Mouse (Mus musculus): ENCODE results near the gene Bank1. TPM values are rescaled to one million over a fixed set of nuclear protein-coding genes. Genes with fewer than 3 reads are reported as not detected.

Bank1 gene
- total and polyA plus RNA-seq, 3 experiments: not detected

- H3K36me3 ChIP-seq (ENCODE audit: control insufficient read depth in 1 of 2, insufficient read depth in 2 of 2, low read length in 2 of 2): no peaks in the 10 kb centered on the region
- H3K27me3 ChIP-seq (ENCODE audit: control insufficient read depth in 1 of 2, insufficient read depth in 2 of 2, low read length in 2 of 2): no peaks in the 10 kb centered on the region
- H3K27ac ChIP-seq (ENCODE audit: control insufficient read depth, low read depth, low read length): no peak overlapping the region
- H3K4me1 ChIP-seq (ENCODE audit: control insufficient read depth in 1 of 2, insufficient read depth in 2 of 2, low read length in 2 of 2): no peaks in the 10 kb centered on the region
- DNase-seq (ENCODE audit: low read depth, low spot score): no peak
- TF ChIP-seq ZKSCAN1 (IDR thresholded peaks at IDR 0.05; ENCODE audit: low read depth, low read length) (no peak), SIN3A (IDR thresholded peaks at IDR 0.05; ENCODE audit: low read length) (no peak), CHD1 (IDR thresholded peaks at IDR 0.05; ENCODE audit: low read depth, low read length) (no peak)
- no peak overlapping the region for H3K4me3 ChIP-seq (ENCODE audit: control insufficient read depth in 1 of 2, insufficient read depth in 1 of 2, low read depth in 2 of 2, low read length in 2 of 2)
- no peaks in the 10 kb centered on the region for H3K79me2 ChIP-seq (ENCODE audit: control insufficient read depth, insufficient read depth, low read length, poor library complexity)
- no peak overlapping the region for H3K9ac ChIP-seq (ENCODE audit: control insufficient read depth, low read depth, low read length, poor library complexity, severe bottlenecking)
- H3K9me3 ChIP-seq (replicated peaks; ENCODE audit: insufficient read depth, low read length): no peaks in the 10 kb centered on the region
These were observed 17.4 kb downstream of the Bank1 start for GRCm38 (mm10) chr3:136308487-136308886.

- no peak for TF ChIP-seq SIN3A (IDR thresholded peaks at IDR 0.05; ENCODE audit: low read length)
- TF ChIP-seq CHD2 (IDR thresholded peaks at IDR 0.05; ENCODE audit: low read length): no peak
- TF ChIP-seq TCF12 (IDR thresholded peaks at IDR 0.05; ENCODE audit: low read depth, low read length): no peak
- no peak for TF ChIP-seq HCFC1 (IDR thresholded peaks at IDR 0.05; ENCODE audit: low read depth, low read length)
- no peak for TF ChIP-seq ELF1 (IDR thresholded peaks at IDR 0.05; ENCODE audit: low read depth, low read length)
- TF ChIP-seq USF2 (IDR thresholded peaks at IDR 0.05; ENCODE audit: borderline replicate concordance in 1 of 2, insufficient read depth in 1 of 2, low read depth in 1 of 2, low read length in 2 of 2): no peak
- TF ChIP-seq GABPA (IDR thresholded peaks at IDR 0.05; ENCODE audit: low read depth, low read length): no peak
- no peak for TF ChIP-seq MXI1 (IDR thresholded peaks at IDR 0.05; ENCODE audit: low read depth, low read length)
- no peak for TF ChIP-seq RAD21 (IDR thresholded peaks at IDR 0.05; ENCODE audit: low read depth, low read length)
- Histone ChIP-seq H3K79me2 (ENCODE audit: control insufficient read depth, insufficient read depth, low read length, poor library complexity) (no peaks in the 10 kb centered on the region), H3K9ac (ENCODE audit: control insufficient read depth, low read depth, low read length, poor library complexity, severe bottlenecking) (no peak overlapping the region), H3K27me3 (ENCODE audit: control insufficient read depth in 1 of 2, insufficient read depth in 2 of 2, low read length in 2 of 2) (no peaks in the 10 kb centered on the region), H3K36me3 (ENCODE audit: control insufficient read depth in 1 of 2, insufficient read depth in 2 of 2, low read length in 2 of 2) (no peaks in the 10 kb centered on the region), H3K27ac (ENCODE audit: control insufficient read depth, low read depth, low read length) (no peak overlapping the region), H3K4me3 (ENCODE audit: control insufficient read depth in 1 of 2, insufficient read depth in 1 of 2, low read depth in 2 of 2, low read length in 2 of 2) (no peak overlapping the region), H3K4me1 (ENCODE audit: control insufficient read depth in 1 of 2, insufficient read depth in 2 of 2, low read length in 2 of 2) (no peaks in the 10 kb centered on the region), H3K9me3 (replicated peaks; ENCODE audit: insufficient read depth, low read length) (no peaks in the 10 kb centered on the region)
- no peak for DNase-seq (ENCODE audit: low read depth, low spot score)
These were observed 19.2 kb downstream of the Bank1 start for GRCm38 (mm10) chr3:136306564-136307158.

GRCm38 (mm10) chr3:136302541-136302940, 23.3 kb downstream of the Bank1 start:
- DNase-seq (ENCODE audit: low read depth, low spot score): no peak
- no peak overlapping the region for H3K27ac ChIP-seq (ENCODE audit: control insufficient read depth, low read depth, low read length)
- H3K4me3 ChIP-seq (ENCODE audit: control insufficient read depth in 1 of 2, insufficient read depth in 1 of 2, low read depth in 2 of 2, low read length in 2 of 2): no peak overlapping the region
- H3K36me3 ChIP-seq (ENCODE audit: control insufficient read depth in 1 of 2, insufficient read depth in 2 of 2, low read length in 2 of 2): no peaks in the 10 kb centered on the region
- TF ChIP-seq TAL1 (IDR thresholded peaks at IDR 0.05; ENCODE audit: low read length) (no peak), POLR2A (IDR thresholded peaks at IDR 0.05; ENCODE audit: control insufficient read depth in 1 of 2, insufficient read depth in 1 of 2, low read depth in 1 of 2, low read length in 2 of 2, poor library complexity in 1 of 2) (no peak), USF1 (IDR thresholded peaks at IDR 0.05; ENCODE audit: low read depth, low read length) (no peak), USF2 (IDR thresholded peaks at IDR 0.05; ENCODE audit: borderline replicate concordance in 1 of 2, insufficient read depth in 1 of 2, low read depth in 1 of 2, low read length in 2 of 2) (no peak), POLR2AphosphoS5 (IDR thresholded peaks at IDR 0.05; ENCODE audit: borderline replicate concordance, low read depth, low read length) (no peak), TBP (IDR thresholded peaks at IDR 0.05; ENCODE audit: low read depth, low read length) (no peak), ZMIZ1 (IDR thresholded peaks at IDR 0.05; ENCODE audit: low read depth, low read length) (no peak), TCF12 (IDR thresholded peaks at IDR 0.05; ENCODE audit: low read depth, low read length) (no peak), GABPA (IDR thresholded peaks at IDR 0.05; ENCODE audit: low read depth, low read length) (no peak), GATA1 (IDR thresholded peaks at IDR 0.05; ENCODE audit: low read depth, low read length) (no peak), MXI1 (IDR thresholded peaks at IDR 0.05; ENCODE audit: low read depth, low read length) (no peak), EP300 (IDR thresholded peaks at IDR 0.05; ENCODE audit: low read depth in 1 of 2, low read length in 2 of 2) (no peak), ZNF384 (IDR thresholded peaks at IDR 0.05; ENCODE audit: low read depth, low read length) (no peak), MAZ (IDR thresholded peaks at IDR 0.05; ENCODE audit: low read depth, low read length) (no peak), JUND (IDR thresholded peaks at IDR 0.05; ENCODE audit: low read depth, low read length) (no peak), MEF2A (IDR thresholded peaks at IDR 0.05; ENCODE audit: extremely low read depth, insufficient replicate concordance, low read depth, low read length, poor library complexity, severe bottlenecking) (no peak), SIN3A (IDR thresholded peaks at IDR 0.05; ENCODE audit: low read length) (no peak), KAT2A (conservative IDR thresholded peaks at IDR 0.05; ENCODE audit: low read depth, low read length) (no peak)
- no peaks in the 10 kb centered on the region for H3K4me1 ChIP-seq (ENCODE audit: control insufficient read depth in 1 of 2, insufficient read depth in 2 of 2, low read length in 2 of 2)
- H3K79me2 ChIP-seq (ENCODE audit: control insufficient read depth, insufficient read depth, low read length, poor library complexity): no peaks in the 10 kb centered on the region
- H3K9me3 ChIP-seq (replicated peaks; ENCODE audit: insufficient read depth, low read length): no peaks in the 10 kb centered on the region
- H3K27me3 ChIP-seq (ENCODE audit: control insufficient read depth in 1 of 2, insufficient read depth in 2 of 2, low read length in 2 of 2): no peaks in the 10 kb centered on the region
- H3K9ac ChIP-seq (ENCODE audit: control insufficient read depth, low read depth, low read length, poor library complexity, severe bottlenecking): no peak overlapping the region
